Mouse (Mus musculus): Measurements from ENCODE around the gene Mpped1. TPM values are rescaled to one million over a fixed set of nuclear protein-coding genes. Genes with fewer than 3 reads are reported as not detected.

The Mpped1 gene
- total and polyA plus RNA-seq, 3 experiments = not detected

- Histone ChIP-seq H3K36me3 (ENCODE audit: control insufficient read depth in 1 of 2, insufficient read depth in 2 of 2, low read length in 2 of 2) (no peaks in the 10 kb centered on the region), H3K79me2 (ENCODE audit: control insufficient read depth, insufficient read depth, low read length, poor library complexity) (no peaks in the 10 kb centered on the region), H3K9ac (ENCODE audit: control insufficient read depth, low read depth, low read length, poor library complexity, severe bottlenecking) (no peak overlapping the region), H3K9me3 (replicated peaks; ENCODE audit: insufficient read depth, low read length) (no peaks in the 10 kb centered on the region), H3K27ac (ENCODE audit: control insufficient read depth, low read depth, low read length) (no peak overlapping the region), H3K4me1 (ENCODE audit: control insufficient read depth in 1 of 2, insufficient read depth in 2 of 2, low read length in 2 of 2) (no peaks in the 10 kb centered on the region), H3K27me3 (ENCODE audit: control insufficient read depth in 1 of 2, insufficient read depth in 2 of 2, low read length in 2 of 2) (no peaks in the 10 kb centered on the region), H3K4me3 (ENCODE audit: control insufficient read depth in 1 of 2, insufficient read depth in 1 of 2, low read depth in 2 of 2, low read length in 2 of 2) (no peak overlapping the region)
- DNase-seq (ENCODE audit: low read depth, low spot score) = no peak
- TF ChIP-seq TAL1 (IDR thresholded peaks at IDR 0.05; ENCODE audit: low read length) (no peak), JUND (IDR thresholded peaks at IDR 0.05; ENCODE audit: low read depth, low read length) (no peak), NRF1 (IDR thresholded peaks at IDR 0.05; ENCODE audit: insufficient read depth, low read depth, low read length, poor library complexity, severe bottlenecking) (no peak), MXI1 (IDR thresholded peaks at IDR 0.05; ENCODE audit: low read depth, low read length) (no peak), POLR2AphosphoS2 (IDR thresholded peaks at IDR 0.05; ENCODE audit: low read length) (no peak), ELF1 (IDR thresholded peaks at IDR 0.05; ENCODE audit: low read depth, low read length) (no peak), RCOR1 (IDR thresholded peaks at IDR 0.05; ENCODE audit: low read depth, low read length) (no peak), ZMIZ1 (IDR thresholded peaks at IDR 0.05; ENCODE audit: low read depth, low read length) (no peak), GATA1 (IDR thresholded peaks at IDR 0.05; ENCODE audit: low read depth, low read length) (no peak), MAX (IDR thresholded peaks at IDR 0.05; ENCODE audit: low read length) (no peak)
These were observed 34.8 kb downstream of the Mpped1 start for GRCm38 (mm10) chr15:83814106-83814505.

- no peaks in the 10 kb centered on the region for H3K79me2 ChIP-seq (ENCODE audit: control insufficient read depth, insufficient read depth, low read length, poor library complexity)
- TF ChIP-seq E2F4 (IDR thresholded peaks at IDR 0.05; ENCODE audit: borderline replicate concordance, low read depth, low read length) (no peak), MYB (IDR thresholded peaks at IDR 0.05; ENCODE audit: low read depth, low read length) (no peak), ZNF384 (IDR thresholded peaks at IDR 0.05; ENCODE audit: low read depth, low read length) (no peak), GABPA (IDR thresholded peaks at IDR 0.05; ENCODE audit: low read depth, low read length) (no peak), JUND (IDR thresholded peaks at IDR 0.05; ENCODE audit: low read depth, low read length) (no peak), USF2 (IDR thresholded peaks at IDR 0.05; ENCODE audit: borderline replicate concordance in 1 of 2, insufficient read depth in 1 of 2, low read depth in 1 of 2, low read length in 2 of 2) (no peak)
- H3K4me1 ChIP-seq (ENCODE audit: control insufficient read depth in 1 of 2, insufficient read depth in 2 of 2, low read length in 2 of 2) = no peaks in the 10 kb centered on the region
- DNase-seq (ENCODE audit: low read depth, low spot score) = no peak
- H3K9me3 ChIP-seq (replicated peaks; ENCODE audit: insufficient read depth, low read length) = no peaks in the 10 kb centered on the region
- H3K27ac ChIP-seq (ENCODE audit: control insufficient read depth, low read depth, low read length) = no peak overlapping the region
- H3K36me3 ChIP-seq (ENCODE audit: control insufficient read depth in 1 of 2, insufficient read depth in 2 of 2, low read length in 2 of 2) = no peaks in the 10 kb centered on the region
- H3K4me3 ChIP-seq (ENCODE audit: control insufficient read depth in 1 of 2, insufficient read depth in 1 of 2, low read depth in 2 of 2, low read length in 2 of 2) = no peak overlapping the region
- H3K9ac ChIP-seq (ENCODE audit: control insufficient read depth, low read depth, low read length, poor library complexity, severe bottlenecking) = no peak overlapping the region
- no peaks in the 10 kb centered on the region; a peak in 1 of 4 replicates for H3K27me3 ChIP-seq (ENCODE audit: control insufficient read depth in 1 of 2, insufficient read depth in 2 of 2, low read length in 2 of 2)
These were observed 48.7 kb downstream of the Mpped1 start for GRCm38 (mm10) chr15:83828011-83828410.

GRCm38 (mm10) chr15:83829226-83829625 lies 50.0 kb downstream of the Mpped1 start:
- Histone ChIP-seq H3K27ac (ENCODE audit: control insufficient read depth, low read depth, low read length) (no peak overlapping the region), H3K9ac (ENCODE audit: control insufficient read depth, low read depth, low read length, poor library complexity, severe bottlenecking) (no peak overlapping the region), H3K36me3 (ENCODE audit: control insufficient read depth in 1 of 2, insufficient read depth in 2 of 2, low read length in 2 of 2) (no peaks in the 10 kb centered on the region), H3K9me3 (replicated peaks; ENCODE audit: insufficient read depth, low read length) (no peaks in the 10 kb centered on the region), H3K79me2 (ENCODE audit: control insufficient read depth, insufficient read depth, low read length, poor library complexity) (no peaks in the 10 kb centered on the region), H3K27me3 (ENCODE audit: control insufficient read depth in 1 of 2, insufficient read depth in 2 of 2, low read length in 2 of 2) (no peaks in the 10 kb centered on the region), H3K4me3 (ENCODE audit: control insufficient read depth in 1 of 2, insufficient read depth in 1 of 2, low read depth in 2 of 2, low read length in 2 of 2) (no peak overlapping the region), H3K4me1 (ENCODE audit: control insufficient read depth in 1 of 2, insufficient read depth in 2 of 2, low read length in 2 of 2) (no peaks in the 10 kb centered on the region)
- TF ChIP-seq BHLHE40 (IDR thresholded peaks at IDR 0.05; ENCODE audit: borderline replicate concordance, low read depth, low read length) = no peak
- no peak for TF ChIP-seq TCF12 (IDR thresholded peaks at IDR 0.05; ENCODE audit: low read depth, low read length)
- no peak for TF ChIP-seq ZNF384 (IDR thresholded peaks at IDR 0.05; ENCODE audit: low read depth, low read length)
- TF ChIP-seq MAZ (IDR thresholded peaks at IDR 0.05; ENCODE audit: low read depth, low read length) = no peak
- TF ChIP-seq HCFC1 (IDR thresholded peaks at IDR 0.05; ENCODE audit: low read depth, low read length) = no peak
- TF ChIP-seq USF2 (IDR thresholded peaks at IDR 0.05; ENCODE audit: borderline replicate concordance in 1 of 2, insufficient read depth in 1 of 2, low read depth in 1 of 2, low read length in 2 of 2) = no peak
- no peak for TF ChIP-seq GABPA (IDR thresholded peaks at IDR 0.05; ENCODE audit: low read depth, low read length)
- TF ChIP-seq CTCF (IDR thresholded peaks at IDR 0.05 in 2 of 3, conservative IDR thresholded peaks at IDR 0.05 in 1 of 3; ENCODE audit: control insufficient read depth in 1 of 3, insufficient read depth in 1 of 3, low read depth in 2 of 3, low read length in 3 of 3, poor library complexity in 1 of 3, severe bottlenecking in 1 of 3) = no peak
- TF ChIP-seq TBP (IDR thresholded peaks at IDR 0.05; ENCODE audit: low read depth, low read length) = no peak
- no peak for TF ChIP-seq KAT2A (conservative IDR thresholded peaks at IDR 0.05; ENCODE audit: low read depth, low read length)
- no peak for TF ChIP-seq MAX (IDR thresholded peaks at IDR 0.05; ENCODE audit: low read length)
- TF ChIP-seq ELF1 (IDR thresholded peaks at IDR 0.05; ENCODE audit: low read depth, low read length) = no peak
- TF ChIP-seq MXI1 (IDR thresholded peaks at IDR 0.05; ENCODE audit: low read depth, low read length) = no peak
- no peak for TF ChIP-seq MYB (IDR thresholded peaks at IDR 0.05; ENCODE audit: low read depth, low read length)
- DNase-seq (ENCODE audit: low read depth, low spot score) = no peak

Measured in MEL (cell line).